Mouse (Mus musculus): ENCODE measurements around the gene Ugt1a6a. TPM values are rescaled to one million over a fixed set of nuclear protein-coding genes. Genes with fewer than 3 reads are reported as not detected.
"Not testable (repeated sequence)": the region's sequence is repeated elsewhere in the genome, so short reads cannot be mapped to it uniquely, and the experiment has no call there.

Ugt1a6a gene
- polyA plus RNA-seq, 1 experiment, result 2.2 TPM

- no peak for DNase-seq (ENCODE audit: extremely low spot score in 1 of 2, low spot score in 1 of 2)
Observed at GRCm38 (mm10) chr1:88133908-88134456, 627 bp upstream of the Ugt1a6a start.

GRCm38 (mm10) chr1:88135229-88135904 lies 758 bp downstream of the Ugt1a6a start:
- DNase-seq (ENCODE audit: extremely low spot score in 1 of 2, low spot score in 1 of 2), result not testable (repeated sequence)

GRCm38 (mm10) chr1:88136646-88137045 lies 2.0 kb downstream of the Ugt1a6a start:
- no peak for DNase-seq (ENCODE audit: extremely low spot score in 1 of 2, low spot score in 1 of 2)

- DNase-seq (ENCODE audit: extremely low spot score in 1 of 2, low spot score in 1 of 2), result no peak
Observed at GRCm38 (mm10) chr1:88137264-88137663, 2.7 kb downstream of the Ugt1a6a start.

GRCm38 (mm10) chr1:88138145-88138544 lies 3.5 kb downstream of the Ugt1a6a start:
- DNase-seq (ENCODE audit: extremely low spot score in 1 of 2, low spot score in 1 of 2), result no peak

GRCm38 (mm10) chr1:88140492-88140891 lies 5.9 kb downstream of the Ugt1a6a start:
- not testable (repeated sequence) for DNase-seq (ENCODE audit: extremely low spot score in 1 of 2, low spot score in 1 of 2)

GRCm38 (mm10) chr1:88143966-88144675 lies 9.5 kb downstream of the Ugt1a6a start:
- peak; percentile 1 to 62 for DNase-seq (ENCODE audit: extremely low spot score in 1 of 2, low spot score in 1 of 2)

- DNase-seq (ENCODE audit: extremely low spot score in 1 of 2, low spot score in 1 of 2), result peak in 1 of 2 experiments; percentile 3
Observed at GRCm38 (mm10) chr1:88145278-88145677, 10.7 kb downstream of the Ugt1a6a start.

- not testable (repeated sequence) for DNase-seq (ENCODE audit: extremely low spot score in 1 of 2, low spot score in 1 of 2)
Observed at GRCm38 (mm10) chr1:88150133-88150532, 15.5 kb downstream of the Ugt1a6a start.

GRCm38 (mm10) chr1:88158430-88158829 lies 23.8 kb downstream of the Ugt1a6a start:
- no peak for DNase-seq (ENCODE audit: extremely low spot score in 1 of 2, low spot score in 1 of 2)

GRCm38 (mm10) chr1:88165711-88166110 lies 31.1 kb downstream of the Ugt1a6a start, which contains the start of gene Ugt1a5:
Gene Ugt1a5 (plus strand): TSS chr1:88166012.
- no peak for DNase-seq (ENCODE audit: extremely low spot score in 1 of 2, low spot score in 1 of 2)

GRCm38 (mm10) chr1:88172190-88172589 lies 37.6 kb downstream of the Ugt1a6a start:
- DNase-seq (ENCODE audit: extremely low spot score in 1 of 2, low spot score in 1 of 2), result not testable (repeated sequence)

GRCm38 (mm10) chr1:88179657-88180056 lies 45.0 kb downstream of the Ugt1a6a start:
- no peak for DNase-seq (ENCODE audit: extremely low spot score in 1 of 2, low spot score in 1 of 2)

GRCm38 (mm10) chr1:88186325-88186935 lies 51.8 kb downstream of the Ugt1a6a start:
- no peak for DNase-seq (ENCODE audit: extremely low spot score in 1 of 2, low spot score in 1 of 2)

- DNase-seq (ENCODE audit: extremely low spot score in 1 of 2, low spot score in 1 of 2), result no peak
Observed at GRCm38 (mm10) chr1:88192136-88192535, 57.5 kb downstream of the Ugt1a6a start.

GRCm38 (mm10) chr1:88195687-88196086 lies 61.1 kb downstream of the Ugt1a6a start:
- DNase-seq (ENCODE audit: extremely low spot score in 1 of 2, low spot score in 1 of 2), result no peak

GRCm38 (mm10) chr1:88197443-88197842 lies 62.8 kb downstream of the Ugt1a6a start:
- no peak for DNase-seq (ENCODE audit: extremely low spot score in 1 of 2, low spot score in 1 of 2)

- DNase-seq (ENCODE audit: extremely low spot score in 1 of 2, low spot score in 1 of 2), result no peak
Observed at GRCm38 (mm10) chr1:88199996-88200395, 65.4 kb downstream of the Ugt1a6a start.

- DNase-seq (ENCODE audit: extremely low spot score in 1 of 2, low spot score in 1 of 2), result no peak
Observed at GRCm38 (mm10) chr1:88200456-88200855, 65.8 kb downstream of the Ugt1a6a start, which contains the start of gene Ugt1a2. Gene Ugt1a2 (plus strand): TSS chr1:88200601.

- DNase-seq (ENCODE audit: extremely low spot score in 1 of 2, low spot score in 1 of 2), result peak; percentile 70 to 86
Observed at GRCm38 (mm10) chr1:88205294-88205922, 70.8 kb downstream of the Ugt1a6a start, which contains the start of gene Dnajb3. Gene Dnajb3 (minus strand): TSS chr1:88205782.

Data from frontal cortex, adult 2 months (tissue).